Mouse (Mus musculus) neural tube, embryonic 15.5 days (tissue): ENCODE measurements at regions not wholly inside any gene's neighbourhood (a gene's known extent, or its start where the extent isn't known, plus 50 kb on each side); places are given as distances from the start of the nearest gene placed in this dataset.

Experiments used
- ATAC-seq: fragments of 200-750 bp; cut with Nextera tagmentation; 2 replicates; pipeline ENCODE4 v1.8.0; 2017; ENCODE audit warnings: mild to moderate bottlenecking, moderate TSS enrichment, moderate library complexity; ENCODE audit not compliant: low FRiP score
- H3K27ac ChIP-seq: fragments of 300-500 bp; sonication (generic); replicated peaks from 2 replicates; pipeline ENCODE4 v1.5.1; 2015; ENCODE audit warnings: mild to moderate bottlenecking, inconsistent platforms
- H3K27me3 ChIP-seq: fragments of 300-500 bp; sonication (generic); replicated peaks from 2 replicates; pipeline ENCODE4 v1.6.1; 2015; ENCODE audit warnings: inconsistent platforms
- H3K36me3 ChIP-seq: fragments of 300-500 bp; sonication (generic); 2 replicates; pipeline ENCODE4 v1.6.1; 2015; ENCODE audit warnings: inconsistent platforms
- H3K4me1 ChIP-seq: fragments of 300-500 bp; sonication (generic); 2 replicates; pipeline ENCODE4 v1.6.1; 2015; ENCODE audit warnings: inconsistent platforms
- H3K4me2 ChIP-seq: fragments of 300-500 bp; sonication (generic); 2 replicates; pipeline ENCODE4 v1.6.1; 2015; ENCODE audit warnings: inconsistent platforms, mild to moderate bottlenecking, moderate library complexity
- H3K4me3 ChIP-seq: fragments of 300-500 bp; sonication (generic); replicated peaks from 2 replicates; pipeline ENCODE4 v1.5.1; 2015; ENCODE audit warnings: mild to moderate bottlenecking, inconsistent platforms
- H3K9ac ChIP-seq: fragments of 300-500 bp; sonication (generic); replicated peaks from 2 replicates; pipeline ENCODE4 v1.6.1; 2015; ENCODE audit warnings: mild to moderate bottlenecking, inconsistent platforms
- H3K9me3 ChIP-seq: fragments of 300-500 bp; sonication (generic); replicated peaks from 2 replicates; pipeline ENCODE4 v1.6.1; 2016; ENCODE audit warnings: inconsistent platforms
- WGBS: fragments of 180-500 bp; shearing (Covaris S2); methylation state at CpG from one replicate; pipeline ENCODE4 v1.1.7; 2015; ENCODE audit warnings: mixed read lengths; 5-methylcytosine and 5-hydroxymethylcytosine counted together

DNA sequence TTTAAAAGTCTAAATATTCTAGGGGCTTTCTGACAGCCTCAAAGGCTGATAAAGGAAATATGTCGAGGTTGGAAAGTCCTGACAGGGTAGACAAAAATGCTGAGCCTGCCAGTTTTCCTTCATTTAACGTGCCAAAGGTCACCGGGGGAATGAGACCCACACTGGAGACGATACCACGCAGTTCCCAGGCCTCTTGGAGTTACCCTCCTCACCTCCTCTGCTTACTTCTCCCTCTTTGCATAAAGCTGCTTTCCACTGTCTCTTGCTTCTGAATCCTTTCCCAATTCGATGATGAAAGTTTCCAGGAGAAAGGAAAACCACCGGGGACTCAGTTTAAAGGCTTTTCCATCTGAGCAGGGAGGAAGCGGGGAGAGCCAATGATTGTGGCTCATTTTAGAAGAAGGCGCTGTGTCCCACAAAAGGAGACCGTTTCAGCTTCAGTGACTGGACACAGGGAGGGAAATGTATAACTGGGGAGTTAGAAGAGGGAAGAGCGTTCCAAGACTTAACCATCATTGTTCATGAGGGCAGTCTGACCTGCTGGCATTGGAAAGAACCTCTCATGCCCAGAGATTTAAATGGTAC is 243.2 kb upstream of the Fn1 start:
- no peak overlapping the region for H3K9ac ChIP-seq
- no peaks in the 10 kb centered on the region for H3K36me3 ChIP-seq
- no peaks in the 10 kb centered on the region for H3K27me3 ChIP-seq
- H3K4me3 ChIP-seq: no peak overlapping the region
- 56% methylated on average over 11 of the region's 11 CpGs for WGBS
- ATAC-seq: no peak
- peaks cover 19% of the 10 kb centered on the region for H3K4me1 ChIP-seq
- no peak overlapping the region for H3K4me2 ChIP-seq
- no peak overlapping the region for H3K27ac ChIP-seq
- H3K9me3 ChIP-seq: no peaks in the 10 kb centered on the region

DNA sequence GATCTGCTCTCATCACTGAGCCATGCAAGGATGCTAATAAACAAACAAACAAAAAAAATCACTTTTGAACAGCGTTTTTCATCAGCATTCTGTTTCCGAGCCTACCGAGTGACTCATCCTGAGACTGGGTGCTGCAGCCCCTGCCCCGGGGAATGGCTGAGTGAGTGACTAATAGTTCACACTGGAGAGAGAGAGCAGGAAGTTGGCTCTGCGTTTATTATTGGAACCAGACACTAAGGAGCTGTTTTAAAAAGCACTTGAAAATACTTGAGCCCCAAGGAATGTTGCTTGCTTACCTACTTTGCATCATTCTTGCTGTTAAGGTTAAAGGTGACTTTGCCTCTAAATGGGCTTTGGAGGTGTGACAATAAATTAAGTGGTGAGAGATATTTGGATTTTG is 240.6 kb upstream of the Fn1 start:
- Histone ChIP-seq H3K9me3 (no peaks in the 10 kb centered on the region), H3K4me1 (peaks cover 18% of the 10 kb centered on the region), H3K27me3 (no peaks in the 10 kb centered on the region), H3K36me3 (no peaks in the 10 kb centered on the region), H3K27ac (no peak overlapping the region), H3K4me3 (no peak overlapping the region), H3K9ac (no peak overlapping the region), H3K4me2 (no peak overlapping the region)
- no peak for ATAC-seq
- 85% methylated on average over 5 of the region's 5 CpGs for WGBS

DNA sequence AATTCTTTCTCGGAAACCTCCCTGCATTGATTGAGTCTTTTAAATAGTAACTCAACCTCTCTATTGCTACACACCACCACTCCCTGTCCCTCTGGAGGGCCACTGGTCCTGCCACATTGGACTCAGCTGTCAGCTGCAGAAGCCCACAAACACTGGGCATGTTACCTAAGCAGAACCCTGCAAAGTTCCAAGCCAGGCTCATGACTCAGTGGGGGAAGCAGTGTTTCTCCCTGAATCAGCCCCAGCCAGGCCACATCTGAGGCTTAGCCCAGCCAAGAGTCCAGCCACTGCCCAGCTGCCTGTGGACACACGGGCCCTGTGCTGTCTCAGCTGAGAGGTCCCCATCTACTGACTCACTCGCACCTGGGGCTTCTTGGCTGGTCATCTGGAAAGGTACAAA is 234.8 kb upstream of the Fn1 start:
- Histone ChIP-seq H3K9me3 (no peaks in the 10 kb centered on the region), H3K4me3 (no peak overlapping the region), H3K4me1 (0 out of 2 replicates have a peak, but pooled peaks cover 7% of the 10 kb centered on the region), H3K4me2 (no peak overlapping the region), H3K27ac (no peak overlapping the region), H3K36me3 (no peaks in the 10 kb centered on the region), H3K9ac (no peak overlapping the region), H3K27me3 (no peaks in the 10 kb centered on the region)
- WGBS: 93% methylated on average over 3 of the region's 3 CpGs
- no peak for ATAC-seq

DNA sequence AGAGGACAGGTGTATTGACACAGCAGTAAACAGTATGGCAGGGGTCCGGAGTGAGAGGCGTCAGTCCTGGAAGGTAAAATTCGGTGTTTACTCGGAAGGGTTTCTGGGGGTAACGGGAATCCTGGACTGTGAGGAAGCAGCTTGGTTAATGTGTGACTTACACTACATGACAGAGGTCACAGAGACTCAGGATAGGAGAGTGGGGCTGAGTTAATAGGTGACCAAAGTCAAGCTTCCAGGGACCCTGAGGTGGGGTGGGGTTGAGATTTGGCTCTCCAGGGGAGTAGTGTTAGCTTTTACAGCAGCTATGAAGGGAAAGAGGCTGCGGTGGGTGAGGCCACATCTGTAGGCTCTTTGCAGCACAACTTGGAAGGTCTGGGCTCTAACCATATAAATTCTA is 233.9 kb upstream of the Fn1 start:
- Histone ChIP-seq H3K9ac (no peak overlapping the region), H3K4me2 (no peak overlapping the region), H3K27ac (no peak overlapping the region), H3K27me3 (no peaks in the 10 kb centered on the region), H3K4me3 (no peak overlapping the region), H3K4me1 (0 out of 2 replicates have a peak, but pooled peaks cover 7% of the 10 kb centered on the region), H3K36me3 (no peaks in the 10 kb centered on the region), H3K9me3 (no peaks in the 10 kb centered on the region)
- 80% methylated on average over 6 of the region's 6 CpGs for WGBS
- no peak for ATAC-seq

DNA sequence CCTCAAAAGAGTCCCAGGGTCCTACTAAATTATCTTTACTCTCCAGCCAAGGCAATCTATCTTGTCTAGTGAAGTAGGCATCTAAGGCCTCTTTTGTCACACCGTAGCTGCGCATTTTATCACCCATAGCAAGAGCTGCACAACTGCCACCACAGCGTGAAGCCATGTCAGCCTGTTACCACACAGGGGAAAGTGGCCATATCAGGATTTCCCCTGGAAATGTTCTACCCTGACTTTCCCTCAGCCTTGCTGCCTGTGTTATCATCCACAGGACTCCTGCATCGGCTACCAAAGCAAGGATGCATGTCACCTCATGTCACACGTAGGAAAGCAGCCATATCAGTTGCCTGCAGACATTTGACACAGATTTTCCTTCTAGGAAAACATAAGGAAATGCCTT is 233.2 kb upstream of the Fn1 start:
- 40% methylated on average over 5 of the region's 5 CpGs for WGBS
- Histone ChIP-seq H3K36me3 (no peaks in the 10 kb centered on the region), H3K27ac (no peak overlapping the region), H3K27me3 (no peaks in the 10 kb centered on the region), H3K4me1 (0 out of 2 replicates have a peak, but pooled peaks cover 7% of the 10 kb centered on the region), H3K4me3 (no peak overlapping the region), H3K4me2 (no peak overlapping the region), H3K9ac (no peak overlapping the region), H3K9me3 (no peaks in the 10 kb centered on the region)
- ATAC-seq: no peak

DNA sequence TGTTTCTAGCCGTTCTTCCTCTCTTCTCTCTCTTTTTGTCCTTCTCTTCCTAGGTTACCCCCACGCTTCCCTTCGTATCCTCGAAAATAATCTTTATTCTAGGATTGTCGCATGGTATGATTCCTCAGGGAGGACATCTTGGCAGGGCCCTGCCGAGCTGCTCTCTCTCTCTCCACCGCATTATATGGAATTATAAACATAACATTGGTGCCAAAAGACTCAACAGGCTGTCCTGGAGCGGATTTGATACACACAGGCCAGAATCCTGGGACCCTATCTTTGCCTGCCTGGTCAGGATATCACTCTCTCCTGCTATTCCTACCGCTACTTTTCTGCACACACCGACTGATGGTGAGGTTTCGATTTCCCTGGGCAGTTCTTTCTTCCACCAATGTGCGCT is 228.9 kb upstream of the Fn1 start:
- no peaks in the 10 kb centered on the region for H3K36me3 ChIP-seq
- WGBS: 90% methylated on average over 12 of the region's 12 CpGs
- H3K4me2 ChIP-seq: no peak overlapping the region
- ATAC-seq: no peak
- H3K27me3 ChIP-seq: no peaks in the 10 kb centered on the region
- no peaks in the 10 kb centered on the region for H3K9me3 ChIP-seq
- 0 out of 2 replicates have a peak, but pooled peaks cover 7% of the 10 kb centered on the region for H3K4me1 ChIP-seq
- no peak overlapping the region for H3K4me3 ChIP-seq
- no peak overlapping the region for H3K9ac ChIP-seq
- H3K27ac ChIP-seq: no peak overlapping the region

DNA sequence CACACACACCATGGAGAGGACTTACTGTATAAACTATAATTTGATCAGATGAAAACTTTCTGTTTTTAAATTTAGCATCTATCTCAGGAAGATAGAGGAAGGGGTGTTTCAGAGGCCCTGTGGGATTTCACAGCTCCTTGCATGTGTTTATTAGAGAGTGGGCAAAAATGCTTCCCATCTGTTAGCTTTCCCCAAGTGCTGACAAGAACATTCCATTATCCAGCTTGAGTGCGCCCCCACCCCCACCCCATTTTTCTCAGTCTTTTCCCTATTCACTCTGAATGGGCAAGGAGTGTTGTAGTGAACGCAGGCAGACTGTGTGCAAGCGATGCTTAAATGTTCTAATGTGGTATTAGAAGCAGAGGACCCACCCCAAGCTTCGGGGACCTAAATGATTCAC is 228.2 kb upstream of the Fn1 start:
- no peaks in the 10 kb centered on the region for H3K9me3 ChIP-seq
- ATAC-seq: no peak
- H3K27ac ChIP-seq: no peak overlapping the region
- H3K4me3 ChIP-seq: no peak overlapping the region
- H3K4me1 ChIP-seq: 0 out of 2 replicates have a peak, but pooled peaks cover 5% of the 10 kb centered on the region
- H3K27me3 ChIP-seq: no peaks in the 10 kb centered on the region
- WGBS: 84% methylated on average over 4 of the region's 4 CpGs
- no peak overlapping the region for H3K4me2 ChIP-seq
- H3K36me3 ChIP-seq: no peaks in the 10 kb centered on the region
- no peak overlapping the region for H3K9ac ChIP-seq

DNA sequence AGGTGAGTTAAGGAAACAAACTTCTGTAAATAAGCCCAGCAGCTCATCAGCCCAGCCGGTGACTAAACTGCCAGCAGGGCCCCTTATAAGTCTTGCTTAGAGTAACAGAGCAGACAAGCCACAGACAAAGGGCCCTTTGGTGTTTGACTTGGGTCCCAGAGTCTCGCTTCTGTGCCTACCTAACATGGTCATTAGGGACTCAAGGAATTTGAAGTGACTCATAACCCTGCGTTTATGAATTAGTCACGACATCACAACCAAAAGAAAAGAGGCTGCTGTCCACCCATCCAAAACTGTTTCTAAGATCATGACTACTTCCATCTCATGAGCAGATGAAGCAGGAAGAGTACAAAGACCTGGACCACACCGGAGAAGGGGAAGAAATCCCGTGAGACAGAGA is 227.5 kb upstream of the Fn1 start:
- no peaks in the 10 kb centered on the region for H3K27me3 ChIP-seq
- no peaks in the 10 kb centered on the region for H3K36me3 ChIP-seq
- no peak overlapping the region for H3K9ac ChIP-seq
- no peaks in the 10 kb centered on the region for H3K9me3 ChIP-seq
- 68% methylated on average over 6 of the region's 6 CpGs for WGBS
- no peak overlapping the region for H3K4me2 ChIP-seq
- H3K4me3 ChIP-seq: no peak overlapping the region
- H3K27ac ChIP-seq: no peak overlapping the region
- no peaks in the 10 kb centered on the region for H3K4me1 ChIP-seq
- no peak for ATAC-seq

DNA sequence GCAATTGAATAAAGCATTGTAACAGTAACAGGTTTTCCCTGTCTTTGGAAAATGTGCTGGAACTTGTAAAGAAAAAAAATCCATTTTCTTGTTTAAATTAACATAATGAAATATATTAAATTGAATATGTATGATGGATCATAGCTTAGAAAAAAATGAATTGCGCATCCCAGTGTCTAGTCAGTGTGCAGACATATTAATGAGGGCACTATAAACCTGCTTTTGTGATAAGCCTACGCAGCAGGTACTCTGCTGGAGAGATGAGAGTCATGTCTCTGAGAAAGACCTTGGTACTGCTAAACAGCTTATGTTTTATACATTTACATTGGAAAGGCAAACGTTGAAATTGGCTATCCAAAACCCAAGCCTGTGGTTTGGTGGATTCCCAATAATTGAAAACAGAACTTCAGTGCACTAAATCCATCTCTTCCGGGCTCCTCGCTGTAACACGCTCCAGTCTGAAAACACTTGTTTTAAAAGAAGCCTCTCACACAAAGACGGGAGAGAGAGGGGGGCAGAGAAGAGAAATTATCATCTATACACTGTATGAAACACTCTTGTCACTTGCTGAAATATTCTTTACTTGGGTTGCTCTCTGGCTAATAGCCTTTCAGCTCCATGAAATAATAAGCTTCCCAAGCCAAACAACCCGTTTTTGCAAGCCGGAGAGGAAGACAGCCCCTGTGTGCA is 223.9 kb upstream of the Fn1 start:
- no peak overlapping the region for H3K4me3 ChIP-seq
- no peak overlapping the region for H3K9ac ChIP-seq
- no peaks in the 10 kb centered on the region for H3K27me3 ChIP-seq
- H3K9me3 ChIP-seq: no peaks in the 10 kb centered on the region
- H3K27ac ChIP-seq: no peak overlapping the region
- ATAC-seq: no peak
- no peak overlapping the region for H3K4me2 ChIP-seq
- H3K36me3 ChIP-seq: no peaks in the 10 kb centered on the region
- no peaks in the 10 kb centered on the region for H3K4me1 ChIP-seq
- 72% methylated on average over 9 of the region's 9 CpGs for WGBS

DNA sequence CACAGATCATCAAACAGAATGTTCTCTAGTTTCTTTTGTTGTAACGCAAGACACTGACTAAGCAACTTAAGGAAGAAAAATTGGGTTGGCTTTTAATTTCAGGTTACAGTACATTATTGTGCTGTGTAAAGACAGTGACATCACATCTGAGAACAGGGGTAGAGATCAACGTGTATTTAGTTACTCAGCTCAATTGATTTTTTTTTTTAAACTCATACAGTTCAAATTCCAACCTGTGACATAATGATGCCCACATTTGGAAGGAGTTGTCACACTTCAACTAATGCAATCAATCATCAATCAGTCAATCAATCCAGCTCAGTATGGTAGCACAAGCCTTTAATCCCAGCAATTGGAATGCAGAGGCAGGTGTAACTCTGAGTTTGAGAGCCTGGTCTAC is 221.0 kb upstream of the Fn1 start:
- H3K36me3 ChIP-seq: no peaks in the 10 kb centered on the region
- no peak overlapping the region for H3K4me3 ChIP-seq
- no peak overlapping the region for H3K9ac ChIP-seq
- 88% methylated on average over 2 of the region's 2 CpGs for WGBS
- ATAC-seq: no peak
- no peaks in the 10 kb centered on the region for H3K27me3 ChIP-seq
- no peak overlapping the region for H3K27ac ChIP-seq
- no peaks in the 10 kb centered on the region for H3K9me3 ChIP-seq
- no peak overlapping the region for H3K4me2 ChIP-seq
- H3K4me1 ChIP-seq: no peaks in the 10 kb centered on the region

DNA sequence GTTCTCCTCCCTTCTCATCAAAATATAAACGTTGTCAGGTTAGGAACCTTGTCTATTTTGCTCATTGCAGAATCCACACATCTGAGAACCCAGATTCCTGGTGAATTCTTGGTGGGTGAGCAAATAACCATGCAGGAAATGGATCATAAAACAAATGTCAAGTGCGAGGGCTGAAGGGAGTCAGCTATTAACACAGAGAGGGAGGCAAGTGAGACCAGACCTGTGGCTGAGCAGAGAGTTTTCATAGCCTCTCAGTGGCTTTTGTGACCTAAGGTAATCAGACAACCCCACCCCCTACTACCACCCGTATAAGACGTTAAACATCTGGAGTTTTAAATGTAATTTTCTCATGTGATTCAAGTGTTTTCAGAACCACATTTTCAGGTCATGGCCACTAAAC is 212.7 kb upstream of the Fn1 start:
- H3K27me3 ChIP-seq: no peaks in the 10 kb centered on the region
- H3K4me2 ChIP-seq: no peak overlapping the region
- 56% methylated on average over 4 of the region's 4 CpGs for WGBS
- no peak for ATAC-seq
- H3K36me3 ChIP-seq: no peaks in the 10 kb centered on the region
- no peak overlapping the region for H3K27ac ChIP-seq
- no peaks in the 10 kb centered on the region for H3K4me1 ChIP-seq
- no peaks in the 10 kb centered on the region for H3K9me3 ChIP-seq
- no peak overlapping the region for H3K4me3 ChIP-seq
- H3K9ac ChIP-seq: no peak overlapping the region

DNA sequence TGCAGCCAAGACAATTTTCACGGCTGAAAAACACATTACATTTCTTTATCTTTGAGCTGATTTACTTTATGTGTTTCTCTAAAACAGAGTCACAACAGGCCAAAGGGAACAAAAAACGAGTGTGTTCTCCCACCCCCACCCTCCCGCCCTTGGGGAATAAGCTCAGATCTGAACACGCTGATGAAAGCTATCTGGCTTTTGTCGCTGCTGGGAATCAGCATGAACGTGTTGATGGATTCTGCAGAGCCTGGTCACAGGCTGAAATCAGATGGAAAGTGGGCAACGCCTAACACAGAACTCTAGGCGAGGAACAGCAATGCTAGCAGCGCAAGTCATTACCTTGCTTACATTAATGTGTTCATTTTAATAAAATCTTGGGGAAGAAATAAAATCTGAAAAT is 211.7 kb upstream of the Fn1 start:
- 65% methylated on average over 9 of the region's 9 CpGs for WGBS
- no peak for ATAC-seq
- Histone ChIP-seq H3K4me1 (no peaks in the 10 kb centered on the region), H3K27ac (no peak overlapping the region), H3K36me3 (no peaks in the 10 kb centered on the region), H3K4me2 (no peak overlapping the region), H3K27me3 (no peaks in the 10 kb centered on the region), H3K4me3 (no peak overlapping the region), H3K9ac (no peak overlapping the region), H3K9me3 (no peaks in the 10 kb centered on the region)
